Mouse (Mus musculus) retina, postnatal 7 days (tissue): Measurements from ENCODE around the gene Dram1.
"Not testable (repeated sequence)": the region's sequence is repeated elsewhere in the genome, so short reads cannot be mapped to it uniquely, and the experiment has no call there.

ENCODE experiments used
- DNase-seq: peaks from one replicate; pipeline ENCODE4 v3.0.0-alpha.2; 2012; ENCODE audit warnings: low read depth, low spot score

Dram1 gene

DNA sequence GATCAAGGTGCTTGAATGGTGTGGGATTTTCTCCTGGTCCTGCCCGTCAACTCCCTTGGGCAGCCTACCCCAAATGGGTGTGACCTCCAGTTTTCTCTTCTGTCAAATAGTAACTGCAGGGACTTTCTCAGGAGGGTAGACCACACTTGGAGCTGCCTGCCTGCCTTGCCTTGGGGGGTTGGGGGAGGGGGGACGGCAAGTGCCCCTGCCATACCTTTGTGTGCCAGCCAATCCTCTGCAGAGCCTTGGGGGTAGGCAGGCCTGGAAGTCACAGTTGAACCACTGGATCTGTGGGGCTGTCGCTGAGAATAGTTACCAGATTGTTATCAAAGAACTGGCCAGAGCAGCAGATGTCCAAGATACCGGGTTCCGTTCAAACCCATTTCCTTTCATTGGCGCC is 7.4 kb upstream of the Dram1 start:
- no peak for DNase-seq

DNA sequence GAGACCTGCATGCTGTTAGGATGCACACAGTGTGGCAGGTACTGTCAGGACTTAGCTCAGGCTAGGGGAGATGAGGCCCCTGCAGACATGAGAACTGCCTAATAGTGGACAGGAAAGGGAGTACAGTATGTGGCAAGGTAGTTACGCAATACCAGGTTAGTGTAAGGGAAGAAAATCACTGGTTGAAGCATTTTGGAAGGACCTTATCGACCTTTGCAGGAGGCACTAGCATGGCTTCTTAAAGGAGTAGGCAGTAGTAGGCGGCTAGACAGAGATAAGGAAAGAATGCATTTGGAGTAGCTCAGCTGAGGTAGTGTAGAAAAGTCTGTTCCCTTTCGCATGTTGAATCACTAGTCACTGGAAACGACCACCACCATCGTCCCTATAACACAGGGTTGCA is 6.9 kb upstream of the Dram1 start:
- no peak for DNase-seq

DNA sequence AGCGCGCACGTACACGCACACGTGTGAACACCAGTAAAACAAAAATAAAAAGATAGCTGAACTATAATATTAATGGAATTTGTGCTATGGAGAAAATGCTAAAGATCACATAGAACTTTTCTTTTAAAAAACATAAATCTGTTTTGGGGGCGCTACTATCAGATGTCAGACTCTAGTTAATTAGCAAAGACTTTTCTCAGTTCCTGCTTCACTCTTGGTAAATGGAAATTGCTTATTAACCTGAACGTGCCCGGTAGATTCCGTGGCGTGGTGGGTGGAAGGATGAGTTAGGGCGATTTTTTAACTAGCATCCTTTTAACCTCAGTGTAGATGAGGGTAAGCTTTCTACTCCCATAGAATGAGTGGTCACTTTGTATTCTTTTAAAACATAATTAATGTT is 6.4 kb upstream of the Dram1 start:
- no peak for DNase-seq

GRCm38 (mm10) chr10:88384081-88384480 is 5.2 kb upstream of the Dram1 start:
- DNase-seq, result no peak

DNA sequence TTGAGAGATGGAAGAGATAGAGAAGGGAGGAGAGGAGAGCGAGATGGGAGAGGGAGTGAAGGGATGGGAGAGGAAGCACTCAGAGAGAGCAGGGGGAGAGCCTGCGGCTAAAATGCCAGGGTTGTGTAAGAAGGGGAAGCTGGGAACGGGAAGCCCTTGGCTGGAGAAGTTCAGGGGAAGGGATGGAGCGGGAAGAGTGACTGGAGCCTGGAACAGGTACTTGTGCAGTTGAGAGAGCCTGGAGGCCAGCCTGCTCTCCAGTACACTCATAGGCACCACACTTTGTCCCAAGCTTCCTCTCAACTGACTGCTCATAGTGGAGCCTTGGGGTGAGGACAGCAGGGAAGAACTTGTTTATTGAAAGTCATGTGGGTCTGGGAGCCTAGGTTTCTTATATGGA is 4.6 kb upstream of the Dram1 start:
- no peak for DNase-seq

- no peak for DNase-seq
These were observed 3.1 kb upstream of the Dram1 start for GRCm38 (mm10) chr10:88382009-88382408.

GRCm38 (mm10) chr10:88381286-88381685 is 2.4 kb upstream of the Dram1 start:
- no peak for DNase-seq

- no peak for DNase-seq
These were observed 1.7 kb upstream of the Dram1 start for GRCm38 (mm10) chr10:88380430-88381060.

- DNase-seq, result no peak
These were observed 1.1 kb upstream of the Dram1 start for GRCm38 (mm10) chr10:88380002-88380401.

DNA sequence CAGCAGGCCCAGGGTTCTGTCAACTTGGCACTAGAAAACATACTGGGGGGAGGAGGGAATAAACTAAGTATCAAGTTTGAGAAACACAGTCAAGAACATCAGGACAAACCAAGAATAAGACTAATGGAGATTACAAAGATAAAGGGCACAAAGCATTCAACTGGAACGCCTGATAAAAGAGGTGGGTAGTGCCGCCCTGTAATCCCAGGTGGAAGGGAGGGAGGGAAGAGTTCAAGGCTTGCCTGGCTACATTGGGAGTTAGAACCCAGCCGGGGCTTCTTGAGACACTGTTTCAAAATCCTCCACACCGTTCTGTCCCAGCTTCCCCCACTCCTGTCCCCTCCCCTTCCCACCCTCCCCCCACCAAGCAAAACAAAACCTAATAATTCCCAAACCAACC is 1.2 kb downstream of the Dram1 start:
- DNase-seq, result no peak

GRCm38 (mm10) chr10:88376770-88377169 is 2.1 kb downstream of the Dram1 start:
- peak; percentile 65 for DNase-seq

DNA sequence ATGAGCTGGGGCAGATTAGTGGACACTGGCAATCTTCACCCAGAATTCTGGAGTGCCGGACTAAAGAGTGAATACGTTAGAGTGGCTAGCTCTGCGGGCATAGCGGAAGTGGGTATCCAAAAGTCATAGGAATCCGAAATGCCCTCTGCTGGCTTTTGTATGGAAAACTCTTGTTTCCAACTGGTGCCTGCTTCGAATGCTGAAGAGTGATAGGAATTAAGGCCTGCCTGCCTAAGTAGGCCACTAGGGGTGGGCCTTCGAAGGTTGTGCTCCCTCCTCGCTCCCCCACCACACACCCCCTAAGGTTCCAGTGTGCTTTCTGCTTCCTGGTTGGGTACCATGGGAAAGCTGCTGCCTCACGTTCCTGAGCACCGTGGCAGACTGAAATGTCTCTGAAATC is 3.9 kb downstream of the Dram1 start:
- no peak for DNase-seq

- DNase-seq, result not testable (repeated sequence)
These were observed 5.9 kb downstream of the Dram1 start for GRCm38 (mm10) chr10:88372945-88373344.

GRCm38 (mm10) chr10:88372436-88372835 is 6.4 kb downstream of the Dram1 start:
- DNase-seq, result no peak

GRCm38 (mm10) chr10:88371793-88372192 is 7.1 kb downstream of the Dram1 start:
- DNase-seq, result no peak

DNA sequence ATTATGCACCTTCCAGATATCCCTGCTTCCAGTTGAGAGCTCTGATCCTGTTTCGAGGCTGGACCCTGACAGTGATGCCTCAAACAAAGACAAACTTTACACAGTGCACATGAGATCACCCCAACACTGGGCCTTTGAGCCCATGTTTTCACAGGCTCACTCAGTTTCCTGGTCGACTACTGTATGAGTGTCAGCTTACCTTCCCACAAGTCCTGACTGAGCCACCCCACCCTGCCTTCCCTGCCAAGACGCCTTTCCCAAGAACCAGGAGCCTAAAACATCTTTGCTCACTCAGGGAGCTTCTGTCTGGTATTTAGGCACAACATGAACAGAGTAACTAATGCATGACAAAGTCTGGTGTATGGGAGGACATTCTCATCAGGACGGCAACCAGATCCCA is 9.6 kb downstream of the Dram1 start:
- DNase-seq, result no peak

GRCm38 (mm10) chr10:88364221-88364620 is 14.7 kb downstream of the Dram1 start:
- DNase-seq, result no peak

DNA sequence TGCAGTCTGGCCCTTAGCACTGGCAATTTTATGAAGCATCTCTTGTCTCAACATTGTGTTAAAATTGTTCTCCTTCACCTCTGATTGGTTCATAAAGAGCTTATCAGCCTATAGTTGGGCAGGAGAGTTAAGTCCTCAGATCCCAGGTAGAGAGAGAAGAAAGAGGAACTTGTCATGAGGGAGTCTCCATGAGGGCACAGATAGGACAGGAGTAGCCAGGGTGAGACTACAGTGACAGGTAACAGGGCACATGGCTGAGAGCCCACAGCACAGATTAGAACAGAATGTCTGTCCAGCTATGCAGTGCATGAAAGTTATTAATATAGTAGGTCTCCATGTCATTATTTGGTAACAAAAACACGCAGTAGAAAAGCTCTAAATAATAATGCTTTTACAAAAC is 16.7 kb downstream of the Dram1 start:
- no peak for DNase-seq

DNA sequence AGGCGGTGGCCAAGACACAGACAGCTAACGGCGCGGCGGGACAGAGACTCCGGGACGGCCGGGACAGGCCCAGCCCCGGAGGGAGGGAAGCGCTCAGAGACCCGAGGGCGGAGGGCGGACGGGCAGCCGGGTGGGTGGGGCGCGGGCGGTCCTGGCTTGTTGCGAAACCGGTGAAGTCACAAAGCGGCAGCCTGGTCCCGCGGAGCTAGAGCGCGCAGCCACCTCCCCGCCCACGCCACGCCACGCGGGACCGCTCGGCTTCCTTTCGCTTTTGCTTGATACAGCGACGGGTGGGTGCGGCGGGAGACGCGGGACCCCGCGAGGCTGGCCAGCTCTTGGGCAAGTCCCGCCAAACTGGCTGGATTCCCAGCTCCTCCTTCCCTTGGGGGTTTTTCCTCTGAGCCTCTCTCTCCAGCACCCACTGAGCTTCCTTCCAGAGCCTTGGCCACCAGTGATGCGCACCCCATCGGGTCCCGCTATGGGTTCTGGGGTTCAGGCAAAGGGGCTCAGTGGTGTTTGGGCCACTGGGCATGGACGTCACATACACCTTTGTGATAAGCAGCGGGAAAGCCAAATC is 21.8 kb downstream of the Dram1 start:
- DNase-seq, result no peak

GRCm38 (mm10) chr10:88356114-88356982 is 22.5 kb downstream of the Dram1 start:
- no peak for DNase-seq

DNA sequence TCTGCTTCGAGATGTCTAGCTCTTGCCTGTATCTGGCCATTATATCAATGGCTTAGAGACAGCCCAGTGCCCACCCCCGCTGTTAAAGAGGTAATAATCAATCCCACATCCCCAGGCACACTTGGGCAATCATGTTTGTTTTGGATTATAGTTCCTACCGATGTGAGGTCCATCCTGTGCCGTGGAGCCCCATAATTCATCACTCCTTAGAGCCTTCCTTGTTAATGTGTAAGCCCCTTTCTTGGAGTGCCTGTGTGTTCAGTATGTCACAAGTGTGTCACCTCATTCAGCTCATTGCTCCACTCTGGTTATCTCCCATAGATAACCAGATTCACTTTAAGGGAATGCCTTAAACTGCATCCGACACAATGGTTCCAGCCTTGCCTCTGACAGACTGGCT is 24.3 kb downstream of the Dram1 start:
- no peak for DNase-seq

- no peak for DNase-seq
These were observed 26.3 kb downstream of the Dram1 start for GRCm38 (mm10) chr10:88352549-88352948.
